Mouse (Mus musculus): ENCODE measurements around the gene S1pr4. TPM values are rescaled to one million over a fixed set of nuclear protein-coding genes. Genes with fewer than 3 reads are reported as not detected.

S1pr4 gene
- polyA plus RNA-seq, 1 experiment: not detected

DNA sequence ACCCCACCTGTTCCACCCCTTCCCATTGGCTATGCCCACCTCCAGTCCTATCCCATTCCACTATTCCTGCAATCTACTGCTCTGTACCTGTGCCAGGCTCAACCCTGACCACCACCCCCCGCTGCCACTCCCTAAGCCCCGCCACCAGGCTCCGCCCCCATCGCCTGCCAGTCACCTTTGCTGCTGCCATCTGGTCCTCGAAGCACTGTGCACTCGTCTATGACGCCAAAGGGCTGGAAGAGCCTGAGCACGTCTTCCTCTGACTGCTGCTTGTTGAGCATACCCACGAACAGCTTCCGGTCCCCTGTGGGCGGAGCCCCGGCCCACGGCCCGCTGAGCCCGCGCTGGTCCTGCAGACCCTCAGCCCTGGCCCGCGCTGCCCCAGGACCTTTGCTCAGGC lies 29.5 kb downstream of the S1pr4 start:
- H3K4me2 ChIP-seq (ENCODE audit: low read depth): no peak overlapping the region
- no peaks in the 10 kb centered on the region for H3K79me2 ChIP-seq (ENCODE audit: control insufficient read depth, insufficient read depth)
- no peak overlapping the region for H3ac ChIP-seq (ENCODE audit: control insufficient read depth, insufficient read length)
- H3K4me3 ChIP-seq: no peak overlapping the region
- no peak for TF ChIP-seq TCF12 (IDR thresholded peaks at IDR 0.05; ENCODE audit: insufficient read depth, poor library complexity, severe bottlenecking)
- TF ChIP-seq SRF (IDR thresholded peaks at IDR 0.05; ENCODE audit: control insufficient read depth, insufficient read length, low read depth): no peak
- no peak for TF ChIP-seq POLR2A (IDR thresholded peaks at IDR 0.05; ENCODE audit: insufficient read length, low read depth)
- TF ChIP-seq E2F4 (IDR thresholded peaks at IDR 0.05; ENCODE audit: insufficient read depth): no peak
- TF ChIP-seq MAX (IDR thresholded peaks at IDR 0.05; ENCODE audit: low read depth): no peak
- TF ChIP-seq POLR2AphosphoS2 (IDR thresholded peaks at IDR 0.05; ENCODE audit: insufficient read length, low read depth): no peak
- TF ChIP-seq MYOD1 (IDR thresholded peaks at IDR 0.05; ENCODE audit: control insufficient read depth in 1 of 3, insufficient read length in 2 of 3, low read depth in 2 of 3): no peak
- no peak for TF ChIP-seq USF1 (IDR thresholded peaks at IDR 0.05; ENCODE audit: low read depth)
- no peak for TF ChIP-seq REST (IDR thresholded peaks at IDR 0.05; ENCODE audit: insufficient read depth, insufficient read length)
- TF ChIP-seq TCF3 (IDR thresholded peaks at IDR 0.05; ENCODE audit: insufficient read length, low read depth): no peak
- no peak for TF ChIP-seq MYOG (IDR thresholded peaks at IDR 0.05; ENCODE audit: control insufficient read depth in 1 of 3, insufficient read depth in 1 of 3, insufficient read length in 2 of 3, low read depth in 2 of 3)
- TF ChIP-seq CEBPB (IDR thresholded peaks at IDR 0.05; ENCODE audit: insufficient read depth, poor library complexity, severe bottlenecking): no peak
- H3K27me3 ChIP-seq (ENCODE audit: control insufficient read depth, insufficient read depth, insufficient read length): peaks cover 76% of the 10 kb centered on the region
- H3K36me3 ChIP-seq (ENCODE audit: control insufficient read depth, insufficient read depth): no peaks in the 10 kb centered on the region

DNA sequence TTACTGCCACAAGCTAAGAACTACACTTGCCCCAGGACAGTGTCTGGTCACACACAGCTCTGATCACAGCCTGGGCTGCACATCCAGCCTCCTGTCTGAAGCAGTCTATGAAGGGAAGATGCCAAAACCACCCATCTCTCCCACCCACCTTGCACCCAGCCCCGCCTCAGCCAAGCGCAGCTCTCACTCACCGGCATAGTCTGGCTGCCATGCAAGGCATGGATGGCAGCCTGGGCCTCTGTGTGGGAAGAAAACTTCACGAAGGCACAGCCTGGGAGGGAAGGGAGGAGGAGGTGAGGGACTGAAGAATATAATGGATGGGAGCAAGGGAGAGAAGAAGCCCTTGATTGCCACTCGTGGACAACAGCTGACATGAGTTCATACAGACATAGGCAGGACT lies 30.7 kb downstream of the S1pr4 start:
- no peak for TF ChIP-seq MYOG (IDR thresholded peaks at IDR 0.05; ENCODE audit: control insufficient read depth in 1 of 3, insufficient read depth in 1 of 3, insufficient read length in 2 of 3, low read depth in 2 of 3)
- H3K27me3 ChIP-seq (ENCODE audit: control insufficient read depth, insufficient read depth, insufficient read length): peaks cover 64% of the 10 kb centered on the region
- no peak overlapping the region for H3K4me2 ChIP-seq (ENCODE audit: low read depth)
- no peak overlapping the region for H3ac ChIP-seq (ENCODE audit: control insufficient read depth, insufficient read length)
- H3K79me2 ChIP-seq (ENCODE audit: control insufficient read depth, insufficient read depth): no peaks in the 10 kb centered on the region
- H3K36me3 ChIP-seq (ENCODE audit: control insufficient read depth, insufficient read depth): no peaks in the 10 kb centered on the region
- no peak overlapping the region for H3K4me3 ChIP-seq

- no peaks in the 10 kb centered on the region for H3K79me2 ChIP-seq (ENCODE audit: control insufficient read depth, insufficient read depth)
- no peaks in the 10 kb centered on the region for H3K36me3 ChIP-seq (ENCODE audit: control insufficient read depth, insufficient read depth)
- H3K27me3 ChIP-seq (ENCODE audit: control insufficient read depth, insufficient read depth, insufficient read length): peaks cover 50% of the 10 kb centered on the region
- TF ChIP-seq MYOD1 (IDR thresholded peaks at IDR 0.05; ENCODE audit: control insufficient read depth in 1 of 3, insufficient read length in 2 of 3, low read depth in 2 of 3) (no peak), REST (IDR thresholded peaks at IDR 0.05; ENCODE audit: insufficient read depth, insufficient read length) (no peak), MAX (IDR thresholded peaks at IDR 0.05; ENCODE audit: low read depth) (no peak), MYOG (IDR thresholded peaks at IDR 0.05; ENCODE audit: control insufficient read depth in 1 of 3, insufficient read depth in 1 of 3, insufficient read length in 2 of 3, low read depth in 2 of 3) (no peak), TCF12 (IDR thresholded peaks at IDR 0.05; ENCODE audit: insufficient read depth, poor library complexity, severe bottlenecking) (no peak), POLR2A (IDR thresholded peaks at IDR 0.05; ENCODE audit: insufficient read length, low read depth) (no peak), USF1 (IDR thresholded peaks at IDR 0.05; ENCODE audit: low read depth) (no peak), SRF (IDR thresholded peaks at IDR 0.05; ENCODE audit: control insufficient read depth, insufficient read length, low read depth) (no peak), POLR2AphosphoS2 (IDR thresholded peaks at IDR 0.05; ENCODE audit: insufficient read length, low read depth) (no peak), TCF3 (IDR thresholded peaks at IDR 0.05; ENCODE audit: insufficient read length, low read depth) (no peak), E2F4 (IDR thresholded peaks at IDR 0.05; ENCODE audit: insufficient read depth) (no peak), CEBPB (IDR thresholded peaks at IDR 0.05; ENCODE audit: insufficient read depth, poor library complexity, severe bottlenecking) (no peak)
- no peak overlapping the region for H3K4me3 ChIP-seq
- no peak overlapping the region for H3K4me2 ChIP-seq (ENCODE audit: low read depth)
- H3ac ChIP-seq (ENCODE audit: control insufficient read depth, insufficient read length): no peak overlapping the region
Measured at GRCm38 (mm10) chr10:81467670-81468235, 32.2 kb downstream of the S1pr4 start.

DNA sequence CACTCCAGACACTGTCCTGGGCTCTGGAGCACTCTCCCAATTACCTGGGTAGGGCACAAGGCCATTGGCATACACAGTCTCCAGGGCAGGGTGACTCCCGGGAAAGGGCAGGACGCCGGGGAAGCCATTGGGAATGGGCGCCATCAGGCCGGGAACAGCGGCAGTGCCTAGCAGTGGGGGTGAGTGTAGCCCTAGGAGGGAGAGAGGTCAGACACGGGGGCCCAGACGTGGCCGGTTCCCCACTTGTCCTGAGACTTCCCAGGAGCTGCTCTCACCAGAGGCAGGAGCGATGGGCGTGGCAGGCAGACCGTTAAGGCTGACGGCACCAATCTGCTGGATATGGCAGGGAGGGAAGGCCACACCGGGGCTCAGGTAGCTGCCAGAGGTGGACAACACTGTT lies 33.1 kb downstream of the S1pr4 start:
- TF ChIP-seq SRF (IDR thresholded peaks at IDR 0.05; ENCODE audit: control insufficient read depth, insufficient read length, low read depth) (no peak), REST (IDR thresholded peaks at IDR 0.05; ENCODE audit: insufficient read depth, insufficient read length) (no peak), TCF12 (IDR thresholded peaks at IDR 0.05; ENCODE audit: insufficient read depth, poor library complexity, severe bottlenecking) (no peak), MAX (IDR thresholded peaks at IDR 0.05; ENCODE audit: low read depth) (no peak), E2F4 (IDR thresholded peaks at IDR 0.05; ENCODE audit: insufficient read depth) (no peak), TCF3 (IDR thresholded peaks at IDR 0.05; ENCODE audit: insufficient read length, low read depth) (no peak), POLR2AphosphoS2 (IDR thresholded peaks at IDR 0.05; ENCODE audit: insufficient read length, low read depth) (no peak), USF1 (IDR thresholded peaks at IDR 0.05; ENCODE audit: low read depth) (no peak), POLR2A (IDR thresholded peaks at IDR 0.05; ENCODE audit: insufficient read length, low read depth) (no peak), MYOG (IDR thresholded peaks at IDR 0.05; ENCODE audit: control insufficient read depth in 1 of 3, insufficient read depth in 1 of 3, insufficient read length in 2 of 3, low read depth in 2 of 3) (no peak), CEBPB (IDR thresholded peaks at IDR 0.05; ENCODE audit: insufficient read depth, poor library complexity, severe bottlenecking) (no peak), MYOD1 (IDR thresholded peaks at IDR 0.05; ENCODE audit: control insufficient read depth in 1 of 3, insufficient read length in 2 of 3, low read depth in 2 of 3) (no peak)
- Histone ChIP-seq H3K4me3 (no peak overlapping the region), H3K36me3 (ENCODE audit: control insufficient read depth, insufficient read depth) (no peaks in the 10 kb centered on the region), H3K4me2 (ENCODE audit: low read depth) (no peak overlapping the region), H3K79me2 (ENCODE audit: control insufficient read depth, insufficient read depth) (no peaks in the 10 kb centered on the region), H3ac (ENCODE audit: control insufficient read depth, insufficient read length) (no peak overlapping the region), H3K27me3 (ENCODE audit: control insufficient read depth, insufficient read depth, insufficient read length) (peaks cover 50% of the 10 kb centered on the region)

- H3K79me2 ChIP-seq (ENCODE audit: control insufficient read depth, insufficient read depth): no peaks in the 10 kb centered on the region
- H3ac ChIP-seq (ENCODE audit: control insufficient read depth, insufficient read length): no peak overlapping the region
- peaks cover 46% of the 10 kb centered on the region for H3K27me3 ChIP-seq (ENCODE audit: control insufficient read depth, insufficient read depth, insufficient read length)
- TF ChIP-seq MYOD1 (IDR thresholded peaks at IDR 0.05; ENCODE audit: control insufficient read depth in 1 of 3, insufficient read length in 2 of 3, low read depth in 2 of 3) (no peak), CEBPB (IDR thresholded peaks at IDR 0.05; ENCODE audit: insufficient read depth, poor library complexity, severe bottlenecking) (no peak), POLR2A (IDR thresholded peaks at IDR 0.05; ENCODE audit: insufficient read length, low read depth) (no peak), MYOG (IDR thresholded peaks at IDR 0.05; ENCODE audit: control insufficient read depth in 1 of 3, insufficient read depth in 1 of 3, insufficient read length in 2 of 3, low read depth in 2 of 3) (no peak), MAX (IDR thresholded peaks at IDR 0.05; ENCODE audit: low read depth) (no peak), REST (IDR thresholded peaks at IDR 0.05; ENCODE audit: insufficient read depth, insufficient read length) (no peak), TCF12 (IDR thresholded peaks at IDR 0.05; ENCODE audit: insufficient read depth, poor library complexity, severe bottlenecking) (no peak), E2F4 (IDR thresholded peaks at IDR 0.05; ENCODE audit: insufficient read depth) (no peak)
- H3K4me3 ChIP-seq: no peak overlapping the region
- H3K36me3 ChIP-seq (ENCODE audit: control insufficient read depth, insufficient read depth): no peaks in the 10 kb centered on the region
- H3K4me2 ChIP-seq (ENCODE audit: low read depth): no peak overlapping the region
Measured at GRCm38 (mm10) chr10:81466066-81466465, 33.9 kb downstream of the S1pr4 start.

Measured in myocyte (in vitro differentiated cells).